Mouse (Mus musculus) cortical plate, adult 2 months (tissue): ENCODE results near the gene Ndufaf3.

Experiments
- CTCF ChIP-seq: fragments of 200-500 bp; IDR thresholded peaks from 2 replicates; pipeline ENCODE4 v1.5.1; 2011; ENCODE audit warnings: mild to moderate bottlenecking, control low read depth, low read length; ENCODE audit not compliant: insufficient read depth; ENCODE audit errors: extremely low read depth
- POLR2A ChIP-seq: fragments of 200-500 bp; IDR thresholded peaks from 2 replicates; pipeline ENCODE4 v1.6.1; 2011; ENCODE audit warnings: mild to moderate bottlenecking, low read length, control low read depth; ENCODE audit not compliant: insufficient read depth; ENCODE audit errors: extremely low read depth

DNA sequence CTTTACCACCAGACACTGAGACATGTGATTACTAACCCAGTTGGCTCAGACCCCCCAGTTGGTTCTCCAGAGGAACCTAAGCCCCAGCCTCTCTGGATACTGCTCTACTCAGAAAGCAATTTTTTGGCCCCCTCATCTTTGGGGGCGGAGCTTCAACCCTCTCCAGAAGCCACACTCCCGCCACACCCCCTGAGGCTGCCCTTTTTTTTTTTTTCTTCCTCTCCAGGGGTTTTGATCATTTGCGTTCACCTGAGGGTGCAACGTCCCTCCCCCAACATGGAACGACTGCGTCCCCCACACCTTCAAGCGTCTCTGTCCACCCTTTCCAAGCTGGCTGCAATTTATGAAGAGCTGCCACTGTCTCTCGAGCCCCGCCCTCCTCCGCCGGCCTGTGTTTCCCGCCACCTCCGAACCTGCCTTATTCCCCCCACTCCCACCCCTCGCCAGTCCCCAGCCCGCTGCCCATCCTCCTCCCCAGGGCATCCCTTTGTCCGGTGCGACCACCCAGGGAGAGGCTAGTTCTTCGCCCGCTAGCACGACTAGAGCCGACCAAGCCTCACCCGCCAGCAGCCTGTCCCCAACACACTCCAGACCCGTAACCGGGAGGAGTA lies 10.8 kb upstream of the Ndufaf3 start:
- TF ChIP-seq CTCF (no peak), POLR2A (no peak)
